Mouse (Mus musculus) testis, adult 2 months (tissue): Measurements from ENCODE around the gene Tbca. TPM values are rescaled to one million over a fixed set of nuclear protein-coding genes. Genes with fewer than 3 reads are reported as not detected.

Experiments used
- H3K27ac ChIP-seq: fragments of 200-500 bp; 2 replicates; pipeline ENCODE4 v1.5.1; 2012; ENCODE audit warnings: low read depth, low read length; ENCODE audit not compliant: control insufficient read depth, insufficient read depth
- H3K27me3 ChIP-seq: fragments of 200-500 bp; 2 replicates; pipeline ENCODE4 v1.6.1; 2012; ENCODE audit warnings: mild to moderate bottlenecking, low read length, moderate library complexity; ENCODE audit not compliant: control insufficient read depth, insufficient read depth
- H3K36me3 ChIP-seq: fragments of 200-500 bp; 2 replicates; pipeline ENCODE4 v1.6.1; 2012; ENCODE audit warnings: mild to moderate bottlenecking, low read length; ENCODE audit not compliant: control insufficient read depth, insufficient read depth
- H3K4me1 ChIP-seq: fragments of 200-500 bp; 2 replicates; pipeline ENCODE4 v1.6.1; 2012; ENCODE audit warnings: low read length; ENCODE audit not compliant: control insufficient read depth, insufficient read depth
- H3K4me3 ChIP-seq: fragments of 200-500 bp; 2 replicates; pipeline ENCODE4 v1.5.1; 2012; ENCODE audit warnings: low read depth, mild to moderate bottlenecking, low read length, moderate library complexity, mixed read lengths; ENCODE audit not compliant: control insufficient read depth
- CTCF ChIP-seq: fragments of 200-500 bp; IDR thresholded peaks from 2 replicates; pipeline ENCODE4 v1.5.1; 2012; ENCODE audit warnings: low read depth, mild to moderate bottlenecking, inconsistent platforms, low read length, moderate library complexity; ENCODE audit not compliant: control insufficient read depth, insufficient read depth, insufficient replicate concordance
- POLR2A ChIP-seq: fragments of 200-500 bp; IDR thresholded peaks from 2 replicates; pipeline ENCODE4 v1.6.1; 2012; ENCODE audit warnings: low read depth, mild to moderate bottlenecking, inconsistent platforms, low read length, moderate library complexity; ENCODE audit not compliant: control insufficient read depth
- polyA plus RNA-seq: library from polyadenylated mRNA; depleted of rRNA; stranded (reverse); fragments of >200 nt; gene quantifications from 2 replicates; pipeline ENCODE4 v1.2.3, GENCODE M21; 2012

The Tbca gene
- polyA plus RNA-seq, 1 experiment, result 54.3 TPM

GRCm38 (mm10) chr13:94869541-94869940 is 80.8 kb downstream of the Tbca start:
- peaks cover 8% of the 10 kb centered on the region for H3K4me1 ChIP-seq
- H3K36me3 ChIP-seq, result no peaks in the 10 kb centered on the region
- TF ChIP-seq CTCF (no peak), POLR2A (no peak)
- no peak overlapping the region for H3K27ac ChIP-seq
- H3K27me3 ChIP-seq, result peaks cover 12% of the 10 kb centered on the region
- no peak overlapping the region for H3K4me3 ChIP-seq

GRCm38 (mm10) chr13:94870071-94870460 is 81.4 kb downstream of the Tbca start:
- Histone ChIP-seq H3K27me3 (peaks cover 12% of the 10 kb centered on the region), H3K4me1 (peaks cover 8% of the 10 kb centered on the region), H3K4me3 (no peak overlapping the region), H3K27ac (no peak overlapping the region), H3K36me3 (no peaks in the 10 kb centered on the region)
- TF ChIP-seq POLR2A (no peak), CTCF (no peak)

- no peaks in the 10 kb centered on the region for H3K36me3 ChIP-seq
- H3K4me1 ChIP-seq, result peaks cover 8% of the 10 kb centered on the region
- H3K27me3 ChIP-seq, result peaks cover 14% of the 10 kb centered on the region
- H3K27ac ChIP-seq, result no peak overlapping the region
- no peak for TF ChIP-seq CTCF
- H3K4me3 ChIP-seq, result no peak overlapping the region
These were observed 81.9 kb downstream of the Tbca start for GRCm38 (mm10) chr13:94870461-94871186.

- Histone ChIP-seq H3K27me3 (peaks cover 14% of the 10 kb centered on the region), H3K4me3 (no peak overlapping the region)
- TF ChIP-seq POLR2A (no peak), CTCF (no peak)
These were observed 83.2 kb downstream of the Tbca start for GRCm38 (mm10) chr13:94871806-94872320.

GRCm38 (mm10) chr13:94872439-94872838 is 83.7 kb downstream of the Tbca start:
- Histone ChIP-seq H3K36me3 (no peaks in the 10 kb centered on the region), H3K27me3 (peaks cover 18% of the 10 kb centered on the region), H3K4me3 (no peak overlapping the region), H3K4me1 (peaks cover 8% of the 10 kb centered on the region), H3K27ac (no peak overlapping the region)
- no peak for TF ChIP-seq CTCF
- no peak for TF ChIP-seq POLR2A

More at GRCm38 (mm10) chr13:94871806-94872320, 83.2 kb downstream of the Tbca start:
- no peak overlapping the region for H3K27ac ChIP-seq
- H3K4me1 ChIP-seq, result peaks cover 8% of the 10 kb centered on the region
- H3K36me3 ChIP-seq, result no peaks in the 10 kb centered on the region

- Histone ChIP-seq H3K27me3 (peaks cover 21% of the 10 kb centered on the region), H3K4me1 (peaks cover 6% of the 10 kb centered on the region), H3K4me3 (no peak overlapping the region), H3K27ac (no peak overlapping the region), H3K36me3 (no peaks in the 10 kb centered on the region)
- TF ChIP-seq CTCF (no peak), POLR2A (no peak)
These were observed 84.7 kb downstream of the Tbca start for GRCm38 (mm10) chr13:94873111-94874038.

GRCm38 (mm10) chr13:94874039-94874425 is 85.3 kb downstream of the Tbca start:
- Histone ChIP-seq H3K4me3 (no peak overlapping the region), H3K27ac (no peak overlapping the region), H3K4me1 (peaks cover 4% of the 10 kb centered on the region), H3K36me3 (no peaks in the 10 kb centered on the region), H3K27me3 (peaks cover 21% of the 10 kb centered on the region)
- TF ChIP-seq POLR2A (no peak), CTCF (no peak)
